Mouse (Mus musculus) thymus, adult 2 months (tissue): Measurements from ENCODE around the gene Sgpl1. TPM values are rescaled to one million over a fixed set of nuclear protein-coding genes. Genes with fewer than 3 reads are reported as not detected.

Source experiments
- DNase-seq: peaks from one replicate; pipeline ENCODE4 v3.0.0; 2021
- H3K27ac ChIP-seq: fragments of 200-500 bp; 2 replicates; pipeline ENCODE4 v1.5.1; 2012; ENCODE audit warnings: low read length, control low read depth; ENCODE audit not compliant: control insufficient read depth, insufficient read depth
- H3K27me3 ChIP-seq: fragments of 200-500 bp; 2 replicates; pipeline ENCODE4 v1.6.1; 2012; ENCODE audit warnings: mild to moderate bottlenecking, low read length, moderate library complexity, mixed read lengths; ENCODE audit not compliant: control insufficient read depth, insufficient read depth
- H3K36me3 ChIP-seq: fragments of 200-500 bp; 2 replicates; pipeline ENCODE4 v1.6.1; 2012; ENCODE audit warnings: mild to moderate bottlenecking, low read length, moderate library complexity; ENCODE audit not compliant: control insufficient read depth, insufficient read depth
- H3K4me1 ChIP-seq: fragments of 200-500 bp; replicated peaks from 2 replicates; pipeline ENCODE4 v1.6.1; 2012; ENCODE audit warnings: low read length; ENCODE audit not compliant: control insufficient read depth, insufficient read depth
- H3K4me3 ChIP-seq: fragments of 200-500 bp; 2 replicates; pipeline ENCODE4 v1.5.1; 2012; ENCODE audit warnings: mild to moderate bottlenecking, low read length, control low read depth, moderate library complexity; ENCODE audit not compliant: control insufficient read depth, insufficient read depth
- CTCF ChIP-seq: fragments of 200-500 bp; IDR thresholded peaks from 2 replicates; pipeline ENCODE4 v1.5.1; 2012; ENCODE audit warnings: mild to moderate bottlenecking, control low read depth, low read length, moderate library complexity, borderline replicate concordance; ENCODE audit not compliant: control insufficient read depth, poor library complexity, insufficient read depth; ENCODE audit errors: extremely low read depth
- POLR2A ChIP-seq: fragments of 200-500 bp; IDR thresholded peaks from 2 replicates; pipeline ENCODE4 v1.6.1; 2012; ENCODE audit warnings: mild to moderate bottlenecking, low read length, control low read depth, moderate library complexity; ENCODE audit not compliant: control insufficient read depth, poor library complexity, insufficient read depth; ENCODE audit errors: extremely low read depth
- WGBS: fragments of 180-500 bp; shearing (Covaris S2); methylation state at CpG from one replicate; pipeline ENCODE4 v1.1.7; 2018; 5-methylcytosine and 5-hydroxymethylcytosine counted together
- polyA plus RNA-seq: library from polyadenylated mRNA; depleted of rRNA; stranded (reverse); fragments of >200 nt; gene quantifications from 2 replicates; pipeline ENCODE4 v1.2.3, GENCODE M21; 2012

The Sgpl1 gene
- polyA plus RNA-seq, 1 experiment: 105 TPM

GRCm38 (mm10) chr10:61114246-61114720 is 33.2 kb downstream of the Sgpl1 start:
- Histone ChIP-seq H3K27ac (no peak overlapping the region), H3K27me3 (no peaks in the 10 kb centered on the region), H3K4me1 (no peaks in the 10 kb centered on the region), H3K36me3 (peaks cover 10% of the 10 kb centered on the region; the same call in 1 of the 2 replicates), H3K4me3 (no peak overlapping the region)
- DNase-seq: no peak
- TF ChIP-seq CTCF: no peak
- 94% methylated on average over 2 of the region's 2 CpGs for WGBS

GRCm38 (mm10) chr10:61103564-61104114 is 43.9 kb downstream of the Sgpl1 start:
- H3K4me3 ChIP-seq: no peak overlapping the region
- WGBS: 91% methylated on average over 3 of the region's 3 CpGs
- no peaks in the 10 kb centered on the region for H3K27me3 ChIP-seq
- no peak for DNase-seq
- TF ChIP-seq POLR2A: no peak
- no peak for TF ChIP-seq CTCF
- no peak overlapping the region for H3K27ac ChIP-seq
- peaks cover 15% of the 10 kb centered on the region for H3K36me3 ChIP-seq
- H3K4me1 ChIP-seq: no peaks in the 10 kb centered on the region

GRCm38 (mm10) chr10:61091866-61092265 is 55.6 kb downstream of the Sgpl1 start:
- H3K4me1 ChIP-seq: no peaks in the 10 kb centered on the region
- no peaks in the 10 kb centered on the region for H3K27me3 ChIP-seq
- H3K36me3 ChIP-seq: no peaks in the 10 kb centered on the region
- no peak for TF ChIP-seq CTCF
- no peak for TF ChIP-seq POLR2A
- DNase-seq: no peak
- no peak overlapping the region for H3K27ac ChIP-seq
- 93% methylated on average over 6 of the region's 6 CpGs for WGBS
- H3K4me3 ChIP-seq: no peak overlapping the region

- DNase-seq: no peak
- H3K27ac ChIP-seq: no peak within 1 kb of the TSS
- H3K4me3 ChIP-seq: no peak within 1 kb of the TSS
- TF ChIP-seq CTCF (no peak), POLR2A (no peak)
- 25% methylated on average over 33 of the region's 33 CpGs for WGBS
- H3K27me3 ChIP-seq: no peaks in the 10 kb centered on the region
- no peaks in the 10 kb centered on the region for H3K4me1 ChIP-seq
- H3K36me3 ChIP-seq: no peaks in the 10 kb centered on the region
These were observed 58.0 kb downstream of the Sgpl1 start, which contains the start of gene Pcbd1 for GRCm38 (mm10) chr10:61089170-61090142. Gene Pcbd1 (plus strand): TSS chr10:61089331.

GRCm38 (mm10) chr10:61088468-61088867 is 59.0 kb downstream of the Sgpl1 start:
- TF ChIP-seq POLR2A: no peak
- TF ChIP-seq CTCF: no peak
- no peaks in the 10 kb centered on the region for H3K4me1 ChIP-seq
- no peak overlapping the region for H3K4me3 ChIP-seq
- no peak for DNase-seq
- WGBS: 97% methylated on average over 3 of the region's 3 CpGs
- no peak overlapping the region for H3K27ac ChIP-seq
- H3K36me3 ChIP-seq: no peaks in the 10 kb centered on the region
- no peaks in the 10 kb centered on the region for H3K27me3 ChIP-seq

GRCm38 (mm10) chr10:61086502-61086901 is 61.0 kb downstream of the Sgpl1 start:
- Histone ChIP-seq H3K27ac (no peak overlapping the region), H3K27me3 (no peaks in the 10 kb centered on the region), H3K4me3 (no peak overlapping the region), H3K36me3 (no peaks in the 10 kb centered on the region), H3K4me1 (no peaks in the 10 kb centered on the region)
- DNase-seq: no peak
- 80% methylated on average over 3 of the region's 3 CpGs for WGBS
- no peak for TF ChIP-seq POLR2A
- TF ChIP-seq CTCF: no peak
